Mouse (Mus musculus) hindbrain, postnatal 0 days (tissue): ENCODE results near the gene Gpcpd1. TPM values are rescaled to one million over a fixed set of nuclear protein-coding genes. Genes with fewer than 3 reads are reported as not detected.
A peak's percentile ranks its signal among the peaks of the same experiment; 100 is the strongest.

ENCODE experiments used
- ATAC-seq: fragments of 200-750 bp; cut with Nextera tagmentation; 2 replicates; pipeline ENCODE4 v1.8.0; 2017; ENCODE audit warnings: mild to moderate bottlenecking, moderate TSS enrichment, moderate library complexity
- DNase-seq: peaks from one replicate; pipeline ENCODE4 v3.0.0-alpha.2; 2015; ENCODE audit warnings: low spot score
- H3K27ac ChIP-seq: fragments of 300-500 bp; sonication (generic); 2 replicates; pipeline ENCODE4 v1.5.1; 2014; ENCODE audit warnings: mild to moderate bottlenecking
- H3K27me3 ChIP-seq: fragments of 300-500 bp; sonication (generic); 2 replicates; pipeline ENCODE4 v1.6.1; 2014; ENCODE audit warnings: low read length, mixed read lengths; ENCODE audit not compliant: insufficient read depth
- H3K36me3 ChIP-seq: fragments of 300-500 bp; sonication (generic); 2 replicates; pipeline ENCODE4 v1.6.1; 2014; ENCODE audit warnings: low read length, mixed read lengths; ENCODE audit not compliant: insufficient read depth
- H3K4me1 ChIP-seq: fragments of 300-500 bp; sonication (generic); 2 replicates; pipeline ENCODE4 v1.6.1; 2014; ENCODE audit warnings: antibody characterized with exemption, low read length, mixed read lengths; ENCODE audit not compliant: insufficient read depth
- H3K4me2 ChIP-seq: fragments of 300-500 bp; sonication (generic); 2 replicates; pipeline ENCODE4 v1.6.1; 2014; ENCODE audit warnings: low read depth, mild to moderate bottlenecking, low read length, moderate library complexity, mixed read lengths
- H3K4me3 ChIP-seq: fragments of 300-500 bp; sonication (generic); 2 replicates; pipeline ENCODE4 v1.5.1; 2014; ENCODE audit warnings: low read length
- H3K9ac ChIP-seq: fragments of 300-500 bp; sonication (generic); replicated peaks from 2 replicates; pipeline ENCODE4 v1.6.1; 2014; ENCODE audit warnings: mild to moderate bottlenecking, low read length, moderate library complexity, mixed read lengths
- H3K9me3 ChIP-seq: fragments of 300-500 bp; sonication (generic); 2 replicates; pipeline ENCODE4 v1.6.1; 2016; ENCODE audit warnings: low read length, mixed read lengths
- CTCF ChIP-seq: IDR thresholded peaks from 2 replicates; pipeline ENCODE4 v1.5.1; 2016; ENCODE audit warnings: antibody characterized with exemption, control low read depth, low read depth
- WGBS: fragments of 180-500 bp; shearing (Covaris S2); extraction: QIAGEN DNeasy Blood & Tissue Kit; methylation state at CpG from one replicate; pipeline ENCODE4 v1.1.7; 2014; 5-methylcytosine and 5-hydroxymethylcytosine counted together
- polyA plus RNA-seq: library from polyadenylated mRNA; unstranded; fragments of >200 nt; fragmentation: Nextera tagmentation; extraction: Ambion mirVana; gene quantifications from 2 replicates; pipeline ENCODE4 v1.2.1, GENCODE M21; 2015
- total RNA-seq: library from RNA; depleted of rRNA; stranded (reverse); fragments of >200 nt; gene quantifications from 2 replicates; pipeline ENCODE4 v1.2.3, GENCODE M21; 2014

Gene Gpcpd1
- total and polyA plus RNA-seq, 2 experiments from 2014 or later: 46.9 to 84.0 TPM

- ATAC-seq: no peak
Observed at GRCm38 (mm10) chr2:132571301-132571700, 16.2 kb downstream of the Gpcpd1 start.

DNA sequence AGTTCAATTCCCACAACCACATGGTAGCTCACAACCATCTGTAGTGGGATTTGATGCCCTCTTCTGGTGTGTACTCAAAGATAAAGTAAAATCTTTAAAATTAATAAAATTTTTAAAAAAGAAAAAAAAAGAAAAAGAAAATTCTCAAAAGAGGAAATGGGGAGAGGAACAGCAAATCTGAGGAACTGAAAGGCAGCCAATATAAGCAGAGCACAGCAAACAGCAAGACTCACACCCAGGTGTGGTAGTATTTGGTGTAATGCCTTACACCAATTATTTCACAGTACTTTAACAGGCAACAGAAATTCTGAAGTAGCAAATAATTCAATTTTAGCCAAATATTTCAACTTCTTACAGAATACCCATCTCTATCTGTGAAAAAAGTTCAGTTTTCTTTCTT lies 16.7 kb downstream of the Gpcpd1 start:
- no peak for DNase-seq
- TF ChIP-seq CTCF: no peak
- no peak overlapping the region for H3K4me3 ChIP-seq
- no peak overlapping the region for H3K9ac ChIP-seq
- H3K27me3 ChIP-seq: no peaks in the 10 kb centered on the region
- no peaks in the 10 kb centered on the region for H3K4me1 ChIP-seq
- H3K4me2 ChIP-seq: no peak overlapping the region
- H3K36me3 ChIP-seq: peaks cover 25% of the 10 kb centered on the region; the same call in 1 of the 2 replicates
- H3K9me3 ChIP-seq: no peaks in the 10 kb centered on the region
- no peak for ATAC-seq
- no peak overlapping the region for H3K27ac ChIP-seq

More at GRCm38 (mm10) chr2:132571301-132571700, 16.2 kb downstream of the Gpcpd1 start:
- no peak for DNase-seq
- no peak overlapping the region for H3K4me2 ChIP-seq
- H3K9me3 ChIP-seq: no peaks in the 10 kb centered on the region
- 89% methylated on average over 2 of the region's 2 CpGs for WGBS
- H3K4me3 ChIP-seq: no peak overlapping the region
- no peaks in the 10 kb centered on the region for H3K27me3 ChIP-seq
- no peak overlapping the region for H3K27ac ChIP-seq
- H3K36me3 ChIP-seq: peaks cover 25% of the 10 kb centered on the region; the same call in 1 of the 2 replicates
- TF ChIP-seq CTCF: no peak
- H3K9ac ChIP-seq: no peak overlapping the region
- H3K4me1 ChIP-seq: no peaks in the 10 kb centered on the region

GRCm38 (mm10) chr2:132569686-132570085 lies 17.8 kb downstream of the Gpcpd1 start:
- no peak for ATAC-seq
- no peak for TF ChIP-seq CTCF
- Histone ChIP-seq H3K9ac (no peak overlapping the region), H3K4me2 (no peak overlapping the region), H3K27ac (no peak overlapping the region), H3K4me1 (no peaks in the 10 kb centered on the region), H3K27me3 (no peaks in the 10 kb centered on the region), H3K36me3 (peaks cover 31% of the 10 kb centered on the region), H3K9me3 (no peaks in the 10 kb centered on the region), H3K4me3 (no peak overlapping the region)
- DNase-seq: no peak
- 86% methylated on average over 6 of the region's 6 CpGs for WGBS

DNA sequence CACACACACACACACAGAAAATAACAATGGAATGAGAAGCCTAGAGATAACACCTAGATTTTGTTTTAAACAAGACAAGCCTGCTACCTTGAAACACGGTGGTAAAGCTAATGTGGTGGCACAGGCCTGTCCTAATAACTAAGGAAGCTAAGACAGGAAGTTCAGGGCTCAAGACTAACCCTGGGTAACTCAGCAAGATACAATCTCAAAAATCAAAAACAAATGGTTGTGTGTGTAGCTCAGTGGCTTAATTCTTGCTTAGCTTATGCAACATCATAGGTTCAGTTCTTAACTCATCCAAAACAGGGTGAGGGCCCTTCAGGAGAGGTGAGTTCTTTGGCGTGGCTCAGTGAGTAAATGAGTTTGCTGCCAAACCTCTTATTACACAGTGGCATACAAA lies 20.1 kb downstream of the Gpcpd1 start:
- DNase-seq (no peak), ATAC-seq (no peak)
- Histone ChIP-seq H3K4me2 (no peak overlapping the region), H3K27ac (no peak overlapping the region), H3K9ac (no peak overlapping the region), H3K9me3 (no peaks in the 10 kb centered on the region), H3K4me1 (no peaks in the 10 kb centered on the region), H3K27me3 (no peaks in the 10 kb centered on the region), H3K36me3 (peaks cover 31% of the 10 kb centered on the region), H3K4me3 (no peak overlapping the region)
- no peak for TF ChIP-seq CTCF
- WGBS: 94% methylated on average over 2 of the region's 2 CpGs

GRCm38 (mm10) chr2:132561860-132562259 lies 25.7 kb downstream of the Gpcpd1 start:
- Histone ChIP-seq H3K9ac (no peak overlapping the region), H3K36me3 (peaks cover 10% of the 10 kb centered on the region), H3K4me3 (no peak overlapping the region), H3K9me3 (no peaks in the 10 kb centered on the region), H3K4me1 (no peaks in the 10 kb centered on the region), H3K27ac (no peak overlapping the region), H3K27me3 (no peaks in the 10 kb centered on the region), H3K4me2 (no peak overlapping the region)
- TF ChIP-seq CTCF: no peak
- ATAC-seq (no peak), DNase-seq (no peak)
- WGBS: 97% methylated on average over 4 of the region's 4 CpGs

GRCm38 (mm10) chr2:132527864-132528263 lies 59.7 kb downstream of the Gpcpd1 start:
- Histone ChIP-seq H3K4me2 (no peak overlapping the region), H3K9me3 (no peaks in the 10 kb centered on the region), H3K36me3 (peaks cover 24% of the 10 kb centered on the region), H3K27ac (no peak overlapping the region), H3K9ac (no peak overlapping the region), H3K4me1 (no peaks in the 10 kb centered on the region), H3K27me3 (no peaks in the 10 kb centered on the region), H3K4me3 (no peak overlapping the region)
- ATAC-seq: no peak
- DNase-seq: no peak
- WGBS: 29% methylated on average over 1 of the region's 1 CpGs
- TF ChIP-seq CTCF: no peak

DNA sequence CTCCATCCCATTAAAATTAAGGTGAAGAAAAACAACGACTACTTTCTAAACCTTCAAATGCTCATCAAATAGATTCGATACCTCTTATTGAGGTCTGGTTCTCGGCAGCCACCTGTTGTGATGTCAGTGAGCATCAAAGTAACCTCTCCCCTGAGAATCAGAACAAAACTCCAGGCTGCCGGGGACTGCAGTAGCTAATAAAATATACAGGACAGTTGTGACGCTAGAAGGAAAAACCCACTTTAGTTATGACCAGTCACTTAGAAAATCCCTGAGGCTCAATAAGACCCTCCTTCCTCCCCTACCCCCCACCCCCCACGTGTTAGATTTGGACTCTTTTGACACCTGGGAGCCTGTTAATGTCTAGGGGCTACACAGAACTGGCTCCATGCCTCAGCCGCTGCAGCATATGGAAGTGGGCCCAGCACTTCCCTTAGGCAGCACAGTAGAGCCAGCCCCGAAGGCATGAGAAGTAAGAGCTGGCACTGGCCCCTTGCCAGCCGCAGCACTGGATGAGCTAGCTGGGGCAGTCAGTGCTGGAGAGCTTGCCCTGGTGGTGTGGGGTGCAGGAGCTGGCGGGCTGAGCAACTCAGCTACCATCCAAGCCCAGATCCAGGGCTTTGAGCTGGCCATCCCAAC lies 60.5 kb downstream of the Gpcpd1 start:
- Histone ChIP-seq H3K4me1 (no peaks in the 10 kb centered on the region), H3K4me3 (no peak overlapping the region), H3K27me3 (no peaks in the 10 kb centered on the region), H3K4me2 (no peak overlapping the region), H3K9me3 (no peaks in the 10 kb centered on the region), H3K9ac (no peak overlapping the region), H3K27ac (no peak overlapping the region), H3K36me3 (peaks cover 22% of the 10 kb centered on the region)
- ATAC-seq: peak; percentile 79; the same call in 1 of the 2 replicates
- peak; percentile 80 for DNase-seq
- no peak for TF ChIP-seq CTCF
- WGBS: 44% methylated on average over 10 of the region's 10 CpGs
